In genomic region chr10:111540678-111541077, GRCm38 (mm10) we compare ENCODE assay signal across 19 mouse cellular contexts. TPM values are rescaled to one million over a fixed set of nuclear protein-coding genes. Genes with fewer than 3 reads are reported as not detected.
DNase-seq lines count a peak whose midpoint lies in the region; ATAC-seq and TF ChIP-seq lines count a peak whose summit lies in the region.
"Had no signal": no experiment of that assay in that cellular context is flagged by ENCODE, and none has a peak within 500 bp of the region (broad histone marks: within the 10 kb centered on the region; RNA-seq: fewer than 3 reads in every experiment).

No protein-coding gene starts in this region.

- no peak for TF ChIP-seq CTCF in lung, embryonic 14.5 days (IDR thresholded peaks at IDR 0.05; ENCODE audit: low read depth)

- H3K4me3 ChIP-seq in hindbrain, embryonic 10.5 days, result no peak overlapping the region
- no peak overlapping the region for H3K4me3 ChIP-seq in hindbrain, embryonic 13.5 days
- H3K4me3 ChIP-seq in lung, embryonic 14.5 days (ENCODE audit: low read depth, low read length), result no peak overlapping the region
- H3K4me3 ChIP-seq in macrophage (ENCODE audit: inconsistent target), result no peak overlapping the region
- H3K4me3 ChIP-seq: limb, embryonic 15.5 days had no signal

- ATAC-seq in hindbrain, embryonic 13.5 days (ENCODE audit: low FRiP score), result no peak
- no peak for ATAC-seq in lung, embryonic 14.5 days (ENCODE audit: insufficient read depth)

- no peaks in the 10 kb centered on the region for H3K9me3 ChIP-seq in hindbrain, embryonic 10.5 days
- H3K9me3 ChIP-seq in hindbrain, embryonic 13.5 days, result no peaks in the 10 kb centered on the region
- H3K9me3 ChIP-seq in lung, embryonic 14.5 days (ENCODE audit: low read depth, low read length), result no peaks in the 10 kb centered on the region
- H3K9me3 ChIP-seq: limb, embryonic 15.5 days had no signal

- H3K79me2 ChIP-seq in macrophage (ENCODE audit: inconsistent target), result no peaks in the 10 kb centered on the region

- no peaks in the 10 kb centered on the region for H3K36me3 ChIP-seq in hindbrain, embryonic 10.5 days
- H3K36me3 ChIP-seq in hindbrain, embryonic 13.5 days, result no peaks in the 10 kb centered on the region
- no peaks in the 10 kb centered on the region for H3K36me3 ChIP-seq in lung, embryonic 14.5 days (ENCODE audit: insufficient read depth)
- H3K36me3 ChIP-seq in macrophage (ENCODE audit: inconsistent target), result no peaks in the 10 kb centered on the region
- H3K36me3 ChIP-seq: limb, embryonic 15.5 days had no signal

- H3K27ac ChIP-seq in hindbrain, embryonic 10.5 days, result peak overlapping the region; percentile 82
- no peak overlapping the region; the same call in 1 of the 2 replicates for H3K27ac ChIP-seq in hindbrain, embryonic 13.5 days
- 0 out of 2 replicates have a peak overlapping the region, but pooled peaks have one; percentile 85 for H3K27ac ChIP-seq in lung, embryonic 14.5 days (ENCODE audit: low read depth)
- H3K27ac ChIP-seq in macrophage, result peak overlapping the region; percentile 83
- H3K27ac ChIP-seq: liver, embryonic 14.5 days had no signal

- no peak for DNase-seq in hindbrain, embryonic 10.5 days (ENCODE audit: low spot score)
- no peak for DNase-seq in lung, embryonic 14.5 days
- no peak for DNase-seq in lung, postnatal 14 days
- peak; percentile 21 for DNase-seq in retina, postnatal 1 day
- DNase-seq in retina, embryonic 14.5 days (ENCODE audit: low spot score), result no peak
- no peak for DNase-seq in layer of hippocampus, postnatal 36 days
- DNase-seq: adrenal gland, postnatal 10 days; cerebellum, adult 18-20 months; cerebellum, postnatal 25 days; forebrain, postnatal 0 days; gastrocnemius, postnatal 14 days; spleen, adult 18-20 months; thymus, postnatal 14 days had no signal

- WGBS in hindbrain, embryonic 10.5 days, result 67% methylated on average over 9 of the region's 9 CpGs
- 71% methylated on average over 9 of the region's 9 CpGs for WGBS in hindbrain, embryonic 13.5 days
- 83% methylated on average over 9 of the region's 9 CpGs for WGBS in lung, embryonic 14.5 days
- WGBS in macrophage (ENCODE audit: missing documents), result 98% methylated on average over 9 of the region's 9 CpGs

- H3K4me2 ChIP-seq in hindbrain, embryonic 13.5 days, result no peak overlapping the region
- no peak overlapping the region for H3K4me2 ChIP-seq in lung, embryonic 14.5 days
- H3K4me2 ChIP-seq: heart, embryonic 11.5 days; limb, embryonic 15.5 days; midbrain, embryonic 11.5 days had no signal

- H3K27me3 ChIP-seq in hindbrain, embryonic 10.5 days (ENCODE audit: insufficient read depth, poor library complexity, severe bottlenecking), result no peaks in the 10 kb centered on the region
- H3K27me3 ChIP-seq in hindbrain, embryonic 13.5 days, result no peaks in the 10 kb centered on the region
- H3K27me3 ChIP-seq in lung, embryonic 14.5 days (ENCODE audit: insufficient read depth, low read length), result no peaks in the 10 kb centered on the region
- H3K27me3 ChIP-seq: limb, embryonic 15.5 days had no signal

- H3K4me1 ChIP-seq in hindbrain, embryonic 10.5 days (replicated peaks), result peaks cover 57% of the 10 kb centered on the region
- H3K4me1 ChIP-seq in hindbrain, embryonic 13.5 days (replicated peaks), result peaks cover 6% of the 10 kb centered on the region; the same call in 1 of the 2 replicates
- H3K4me1 ChIP-seq in lung, embryonic 14.5 days (ENCODE audit: insufficient read depth), result peaks cover 23% of the 10 kb centered on the region

- no peak overlapping the region for H3K9ac ChIP-seq in hindbrain, embryonic 13.5 days
- no peak overlapping the region for H3K9ac ChIP-seq in lung, embryonic 14.5 days
- H3K9ac ChIP-seq: forebrain, postnatal 0 days; limb, embryonic 15.5 days; liver, embryonic 14.5 days had no signal

RNA-seq across cellular contexts. Expression of gene Phlda1, which starts 34.6 kb away (rescaled TPM):
- 36.9 and 41.1 TPM in 2 replicates for polyA plus RNA-seq in hindbrain, embryonic 10.5 days (2016; fragmentation: Nextera tagmentation; extraction: Ambion mirVana)
- 65.6 and 70.9 TPM in 2 replicates for polyA plus RNA-seq in hindbrain, embryonic 13.5 days (2015; fragmentation: Nextera tagmentation; extraction: Ambion mirVana)
- 134 and 137 TPM in 2 replicates for polyA plus RNA-seq in lung, embryonic 14.5 days (2014; fragmentation: Nextera tagmentation; extraction: Ambion mirVana)
- 100 to 1,000 TPM in 1 of 26 experiments, 10 to 100 TPM in 11, 1 to 10 TPM in 14; 1.0 to 104 (median 7.6) TPM for total RNA-seq in macrophage (2018; cell fraction: chromatin; rRNA removed)
- 10 to 100 TPM in 11 of 26 experiments, 1 to 10 TPM in 13, under 1 TPM in 2; 0.55 to 84.7 (median 5.9) TPM for total RNA-seq in macrophage (2018; cell fraction: cytosol; rRNA removed)
- total RNA-seq in macrophage (2018; cell fraction: nucleus; rRNA removed), result 100 to 1,000 TPM in 2 of 26 experiments, 10 to 100 TPM in 13, 1 to 10 TPM in 10, under 1 TPM in 1; 0.83 to 132 (median 11.9) TPM
- polyA plus RNA-seq in macrophage (2018), result 1.2 to 6.7 TPM (median 2.1 TPM) in 3 replicates
- 10 to 100 TPM; 18.1 to 19.1 TPM for total RNA-seq in layer of hippocampus, postnatal 36 days (2021)
